Mouse (Mus musculus): ENCODE results near the gene Lpcat2.
"Not testable (repeated sequence)": the region's sequence is repeated elsewhere in the genome, so short reads cannot be mapped to it uniquely, and the experiment has no call there.

The Lpcat2 gene

GRCm38 (mm10) chr8:92854673-92855072 is 466 bp upstream of the Lpcat2 start:
- DNase-seq, result no peak

GRCm38 (mm10) chr8:92856273-92856986 is 1.3 kb downstream of the Lpcat2 start:
- DNase-seq, result no peak

- no peak for DNase-seq
These were observed 3.5 kb downstream of the Lpcat2 start for GRCm38 (mm10) chr8:92858475-92859182.

GRCm38 (mm10) chr8:92861977-92862376 is 6.8 kb downstream of the Lpcat2 start:
- no peak for DNase-seq

- DNase-seq, result no peak
These were observed 15.1 kb downstream of the Lpcat2 start for GRCm38 (mm10) chr8:92870281-92870680.

- DNase-seq, result no peak
These were observed 17.1 kb downstream of the Lpcat2 start for GRCm38 (mm10) chr8:92872063-92872759.

GRCm38 (mm10) chr8:92875795-92876194 is 20.7 kb downstream of the Lpcat2 start:
- DNase-seq, result no peak

- DNase-seq, result no peak
These were observed 26.1 kb downstream of the Lpcat2 start for GRCm38 (mm10) chr8:92881247-92881646.

GRCm38 (mm10) chr8:92883771-92884170 is 28.6 kb downstream of the Lpcat2 start:
- DNase-seq, result no peak

GRCm38 (mm10) chr8:92892216-92892615 is 37.1 kb downstream of the Lpcat2 start:
- not testable (repeated sequence) for DNase-seq

GRCm38 (mm10) chr8:92893870-92894269 is 38.7 kb downstream of the Lpcat2 start:
- no peak for DNase-seq

- no peak for DNase-seq
These were observed 39.9 kb downstream of the Lpcat2 start for GRCm38 (mm10) chr8:92895053-92895452.

GRCm38 (mm10) chr8:92896056-92896455 is 40.9 kb downstream of the Lpcat2 start:
- DNase-seq, result no peak

GRCm38 (mm10) chr8:92896611-92897010 is 41.5 kb downstream of the Lpcat2 start:
- DNase-seq, result no peak

GRCm38 (mm10) chr8:92897794-92898193 is 42.7 kb downstream of the Lpcat2 start:
- no peak for DNase-seq

- no peak for DNase-seq
These were observed 44.5 kb downstream of the Lpcat2 start for GRCm38 (mm10) chr8:92899590-92899989.

- DNase-seq, result no peak
These were observed 46.0 kb downstream of the Lpcat2 start, which contains the start of gene Capns2 for GRCm38 (mm10) chr8:92901107-92901506. TSS of gene Capns2 (plus strand) at chr8:92901407.

GRCm38 (mm10) chr8:92902981-92903380 is 47.8 kb downstream of the Lpcat2 start:
- DNase-seq, result no peak

GRCm38 (mm10) chr8:92903488-92904135 is 48.5 kb downstream of the Lpcat2 start:
- DNase-seq, result no peak

- no peak for DNase-seq
These were observed 51.4 kb downstream of the Lpcat2 start for GRCm38 (mm10) chr8:92906553-92906952.

GRCm38 (mm10) chr8:92908448-92908847 is 53.3 kb downstream of the Lpcat2 start:
- no peak for DNase-seq

GRCm38 (mm10) chr8:92911477-92911876 is 56.3 kb downstream of the Lpcat2 start:
- no peak for DNase-seq

- no peak for DNase-seq
These were observed 58.3 kb downstream of the Lpcat2 start for GRCm38 (mm10) chr8:92913396-92913795.

All from cerebellum, adult 11 months (tissue).